Mouse (Mus musculus) cerebellum, adult 18-20 months (tissue): ENCODE data around the gene Col8a2.

Experiments used
- DNase-seq, 2 experiments: peaks; one replicate each; pipeline ENCODE4 v3.0.0; 2021

Col8a2 gene

GRCm38 (mm10) chr4:126339461-126339860, 52.9 kb downstream of the Col8a2 start:
- no peak for DNase-seq

- DNase-seq = no peak
Measured at GRCm38 (mm10) chr4:126343451-126343850, 56.9 kb downstream of the Col8a2 start.

GRCm38 (mm10) chr4:126360069-126360468, 73.5 kb downstream of the Col8a2 start:
- no peak for DNase-seq
